Comparison of ENCODE assay signal across 8 mouse cellular contexts in the genomic region with DNA sequence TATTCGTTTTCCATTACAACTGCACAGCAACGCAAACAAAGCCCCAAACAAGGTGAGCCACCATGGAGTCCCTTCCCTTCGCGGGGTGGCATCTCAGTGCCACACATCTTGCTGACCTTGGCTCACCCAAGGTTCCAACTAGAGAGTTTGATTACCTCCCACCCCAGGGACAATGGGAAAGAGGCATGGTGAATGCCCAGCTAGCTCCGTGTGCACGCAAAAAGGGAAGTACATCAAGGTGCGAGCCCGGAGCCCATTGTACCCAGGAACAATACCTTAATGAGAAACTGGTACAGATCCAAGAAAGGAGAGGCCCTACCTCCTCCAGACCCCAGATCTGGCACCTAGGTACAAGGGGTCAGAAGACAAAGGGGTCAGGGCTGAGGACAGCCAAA. TPM values are rescaled to one million over a fixed set of nuclear protein-coding genes. Genes with fewer than 3 reads are reported as not detected.
DNase-seq lines count a peak whose midpoint lies in the region; ATAC-seq lines count a peak whose summit lies in the region.

No protein-coding gene starts in this region.

- 22% methylated on average over 8 of the region's 8 CpGs for WGBS in hindbrain, embryonic 10.5 days
- WGBS in hindbrain, embryonic 12.5 days: 22% methylated on average over 8 of the region's 8 CpGs
- 31% methylated on average over 8 of the region's 8 CpGs for WGBS in embryonic facial prominence, embryonic 12.5 days
- 17% methylated on average over 8 of the region's 8 CpGs for WGBS in hindbrain, embryonic 16.5 days
- WGBS in midbrain, embryonic 14.5 days: 9% methylated on average over 8 of the region's 8 CpGs

- DNase-seq in hindbrain, embryonic 10.5 days (ENCODE audit: low spot score): no peak
- no peak for DNase-seq in midbrain, embryonic 14.5 days
- DNase-seq in yolk sac, embryonic 10.5 days (ENCODE audit: low spot score): no peak
- DNase-seq in left cerebral cortex, postnatal 14 days (ENCODE audit: low spot score in 2 of 2): no peak
- no peak for DNase-seq in cerebellum, adult 11-12 months

- peaks cover 45% of the 10 kb centered on the region for H3K4me1 ChIP-seq in hindbrain, embryonic 10.5 days (replicated peaks)
- peaks cover 24% of the 10 kb centered on the region for H3K4me1 ChIP-seq in hindbrain, embryonic 12.5 days
- H3K4me1 ChIP-seq in embryonic facial prominence, embryonic 12.5 days: peaks cover 35% of the 10 kb centered on the region
- H3K4me1 ChIP-seq in hindbrain, embryonic 16.5 days (ENCODE audit: control insufficient read depth, insufficient read depth, low read depth, low read length): peaks cover 7% of the 10 kb centered on the region
- H3K4me1 ChIP-seq in midbrain, embryonic 14.5 days (ENCODE audit: control insufficient read depth, insufficient read depth, low read length): peaks cover 9% of the 10 kb centered on the region

- no peaks in the 10 kb centered on the region for H3K36me3 ChIP-seq in hindbrain, embryonic 10.5 days
- no peaks in the 10 kb centered on the region for H3K36me3 ChIP-seq in hindbrain, embryonic 12.5 days
- H3K36me3 ChIP-seq in embryonic facial prominence, embryonic 12.5 days: no peaks in the 10 kb centered on the region
- no peaks in the 10 kb centered on the region for H3K36me3 ChIP-seq in hindbrain, embryonic 16.5 days (ENCODE audit: control insufficient read depth, insufficient read depth, low read length)
- no peaks in the 10 kb centered on the region for H3K36me3 ChIP-seq in midbrain, embryonic 14.5 days (ENCODE audit: control insufficient read depth, insufficient read depth, low read length)

- H3K27me3 ChIP-seq in hindbrain, embryonic 10.5 days (ENCODE audit: insufficient read depth, poor library complexity, severe bottlenecking): no peaks in the 10 kb centered on the region; the same call in 1 of the 2 replicates
- no peaks in the 10 kb centered on the region for H3K27me3 ChIP-seq in hindbrain, embryonic 12.5 days
- no peaks in the 10 kb centered on the region for H3K27me3 ChIP-seq in embryonic facial prominence, embryonic 12.5 days
- no peaks in the 10 kb centered on the region for H3K27me3 ChIP-seq in hindbrain, embryonic 16.5 days (replicated peaks; ENCODE audit: control insufficient read depth, insufficient read depth, low read length)
- no peaks in the 10 kb centered on the region for H3K27me3 ChIP-seq in midbrain, embryonic 14.5 days (ENCODE audit: control insufficient read depth, insufficient read depth, low read length)

- no peaks in the 10 kb centered on the region for H3K9me3 ChIP-seq in hindbrain, embryonic 10.5 days
- no peaks in the 10 kb centered on the region for H3K9me3 ChIP-seq in hindbrain, embryonic 12.5 days (replicated peaks)
- no peaks in the 10 kb centered on the region for H3K9me3 ChIP-seq in embryonic facial prominence, embryonic 12.5 days
- H3K9me3 ChIP-seq in hindbrain, embryonic 16.5 days (ENCODE audit: control insufficient read depth, low read length): no peaks in the 10 kb centered on the region
- no peaks in the 10 kb centered on the region for H3K9me3 ChIP-seq in midbrain, embryonic 14.5 days (ENCODE audit: control insufficient read depth, low read length)

- no peak overlapping the region for H3K9ac ChIP-seq in hindbrain, embryonic 12.5 days
- H3K9ac ChIP-seq in embryonic facial prominence, embryonic 12.5 days: no peak overlapping the region
- H3K9ac ChIP-seq in hindbrain, embryonic 16.5 days (ENCODE audit: low read depth, low read length): no peak overlapping the region
- no peak overlapping the region; the same call in 1 of the 2 replicates for H3K9ac ChIP-seq in midbrain, embryonic 14.5 days (replicated peaks; ENCODE audit: low read length)

- intact Hi-C loops in left cerebral cortex, postnatal 14 days (cut with DNase I): no loop called here

- H3K4me2 ChIP-seq in hindbrain, embryonic 12.5 days (replicated peaks): no peak overlapping the region; the same call in 1 of the 2 replicates
- peak overlapping the region; percentile 29; the same call in 1 of the 2 replicates for H3K4me2 ChIP-seq in embryonic facial prominence, embryonic 12.5 days (replicated peaks)
- 0 out of 2 replicates have a peak overlapping the region, but pooled peaks have one; percentile 18 for H3K4me2 ChIP-seq in hindbrain, embryonic 16.5 days (ENCODE audit: low read length)
- peak overlapping the region; percentile 30 for H3K4me2 ChIP-seq in midbrain, embryonic 14.5 days (ENCODE audit: low read length)

- no peak for ATAC-seq in hindbrain, embryonic 12.5 days (ENCODE audit: low FRiP score)
- no peak for ATAC-seq in embryonic facial prominence, embryonic 12.5 days (ENCODE audit: insufficient number of reproducible peaks, insufficient read depth, low FRiP score, low TSS enrichment)
- no peak for ATAC-seq in hindbrain, embryonic 16.5 days
- ATAC-seq in midbrain, embryonic 14.5 days (ENCODE audit: low FRiP score, low TSS enrichment): no peak

- H3K27ac ChIP-seq in hindbrain, embryonic 10.5 days: peak overlapping the region; percentile 42; the same call in 1 of the 2 replicates
- H3K27ac ChIP-seq in hindbrain, embryonic 12.5 days: no peak overlapping the region
- H3K27ac ChIP-seq in embryonic facial prominence, embryonic 12.5 days: no peak overlapping the region
- H3K27ac ChIP-seq in hindbrain, embryonic 16.5 days (ENCODE audit: low read depth, low read length): no peak overlapping the region
- no peak overlapping the region for H3K27ac ChIP-seq in midbrain, embryonic 14.5 days (replicated peaks; ENCODE audit: low read depth, low read length)

- H3K4me3 ChIP-seq in hindbrain, embryonic 10.5 days: 0 out of 2 replicates have a peak overlapping the region, but pooled peaks have one; percentile 12
- H3K4me3 ChIP-seq in hindbrain, embryonic 12.5 days: no peak overlapping the region
- H3K4me3 ChIP-seq in embryonic facial prominence, embryonic 12.5 days: no peak overlapping the region
- H3K4me3 ChIP-seq in hindbrain, embryonic 16.5 days (ENCODE audit: low read length): no peak overlapping the region
- H3K4me3 ChIP-seq in midbrain, embryonic 14.5 days (replicated peaks; ENCODE audit: low read depth, low read length): no peak overlapping the region

RNA-seq across cellular contexts. Expression of gene Atp2a2, which starts 12.1 kb away (rescaled TPM):
- 38.8 and 41.9 TPM in 2 replicates for polyA plus RNA-seq in hindbrain, embryonic 10.5 days (2016; fragmentation: Nextera tagmentation; extraction: Ambion mirVana)
- 69.6 and 70.9 TPM in 2 replicates for polyA plus RNA-seq in hindbrain, embryonic 12.5 days (2016; fragmentation: Nextera tagmentation; extraction: Ambion mirVana)
- polyA plus RNA-seq in embryonic facial prominence, embryonic 12.5 days (2016; fragmentation: Nextera tagmentation; extraction: Ambion mirVana): 51.3 and 51.5 TPM in 2 replicates
- polyA plus RNA-seq in hindbrain, embryonic 16.5 days (2015; fragmentation: Nextera tagmentation; extraction: Ambion mirVana): 47.2 and 50.2 TPM in 2 replicates
- 46.5 and 59.3 TPM in 2 replicates for polyA plus RNA-seq in midbrain, embryonic 14.5 days (2014; fragmentation: Nextera tagmentation; extraction: Ambion mirVana)
- total RNA-seq in left cerebral cortex, postnatal 14 days (2021): 100 to 1,000 TPM; 737 to 785 TPM
